Mouse (Mus musculus) MN1 (cell line): ENCODE results near the gene Htr5a.

ENCODE experiments used
- DNase-seq: peaks from one replicate; pipeline ENCODE4 v3.0.0-alpha.2; 2016; ENCODE audit warnings: low spot score

The Htr5a gene

DNA sequence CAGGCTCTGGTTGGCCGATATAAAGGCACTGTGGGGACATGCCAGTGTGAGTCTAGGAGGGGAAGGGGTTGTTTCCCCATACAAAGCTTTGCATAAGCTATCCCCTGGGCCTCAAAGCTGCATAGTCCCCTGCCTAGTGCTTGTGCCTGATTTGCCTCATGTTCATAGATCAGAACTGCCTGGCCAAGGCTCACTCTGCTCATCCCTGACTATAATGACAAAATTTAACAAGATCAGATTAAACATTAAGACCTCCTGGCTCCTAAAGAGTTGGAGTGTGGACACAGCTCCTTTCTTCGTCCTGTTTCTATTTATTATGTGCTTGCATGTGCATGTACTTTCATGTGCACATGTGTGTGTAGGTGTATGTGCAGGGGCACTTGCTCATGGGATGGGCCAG, 39.3 kb downstream of the Htr5a start:
- DNase-seq, result no peak

DNA sequence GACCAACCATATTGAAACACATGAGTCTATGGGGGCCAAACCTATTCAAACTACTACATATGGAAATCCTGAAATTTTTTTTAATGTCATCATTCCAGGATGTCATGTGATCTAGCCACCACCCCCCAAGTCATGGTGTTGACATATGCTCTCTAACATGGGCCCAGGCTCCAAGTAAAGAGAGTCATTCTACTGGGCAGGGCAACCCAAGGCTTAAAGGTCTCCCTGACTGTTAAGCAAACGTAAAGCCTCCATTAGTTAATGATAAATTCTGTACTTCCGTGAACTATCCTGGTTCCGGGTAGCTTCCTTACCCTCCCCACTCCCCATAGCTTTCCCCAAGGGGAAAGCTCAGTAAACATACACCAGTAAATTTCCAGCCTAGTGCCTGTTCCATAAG, 46.1 kb downstream of the Htr5a start:
- DNase-seq, result no peak

- no peak for DNase-seq
Observed at GRCm38 (mm10) chr5:27895961-27896360, 54.0 kb downstream of the Htr5a start.

DNA sequence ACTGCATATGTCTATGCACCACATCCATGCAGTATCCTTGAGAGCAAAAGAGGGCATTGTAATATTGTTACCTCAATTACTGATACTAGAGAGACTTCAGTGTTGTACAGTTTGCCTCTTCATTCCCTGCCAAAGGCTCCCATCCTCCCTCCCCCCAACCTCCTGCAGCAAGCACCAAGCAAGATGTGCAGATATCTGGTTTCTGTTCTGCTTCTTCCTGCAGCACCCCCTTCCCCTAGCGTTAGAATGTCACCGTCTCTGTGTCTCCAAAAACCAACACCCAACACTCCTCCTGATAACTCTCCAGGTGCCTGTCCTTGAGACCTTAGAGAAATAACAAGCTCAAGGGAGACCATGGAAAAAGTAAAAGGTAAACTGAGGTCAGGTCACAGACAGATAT, 57.8 kb downstream of the Htr5a start:
- no peak for DNase-seq

DNA sequence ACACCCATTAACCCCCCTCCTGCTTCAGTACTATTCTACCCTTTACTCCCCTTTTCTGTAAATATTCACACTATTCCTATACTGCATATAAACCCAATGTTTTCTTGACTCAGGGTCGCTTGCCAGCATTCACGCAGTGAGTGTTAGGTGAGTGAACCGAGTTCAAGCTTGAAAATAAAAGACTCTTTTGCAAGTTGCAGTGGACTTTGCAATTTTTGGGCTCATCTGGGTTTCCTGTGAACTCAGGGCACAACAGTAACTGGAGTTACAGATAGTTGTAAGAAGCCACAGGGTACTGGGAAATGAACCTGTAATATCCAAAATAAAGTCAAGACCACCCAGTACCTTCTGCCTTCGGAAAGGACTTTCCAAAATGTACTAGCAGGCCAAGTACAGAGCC, 58.2 kb downstream of the Htr5a start:
- no peak for DNase-seq
